Mouse (Mus musculus) liver, adult 2 months (tissue): Measurements from ENCODE around the gene Kcnn4.
A peak's percentile ranks its signal among the peaks of the same experiment; 100 is the strongest.

Experiments
- CTCF ChIP-seq: fragments of 200-500 bp; IDR thresholded peaks from 2 replicates; pipeline ENCODE4 v1.5.1; 2011; ENCODE audit warnings: low read depth, low read length, control low read depth
- POLR2A ChIP-seq: fragments of 200-500 bp; IDR thresholded peaks from 2 replicates; pipeline ENCODE4 v1.6.1; 2011; ENCODE audit warnings: low read length, control low read depth; ENCODE audit not compliant: insufficient read depth; ENCODE audit errors: extremely low read depth

DNA sequence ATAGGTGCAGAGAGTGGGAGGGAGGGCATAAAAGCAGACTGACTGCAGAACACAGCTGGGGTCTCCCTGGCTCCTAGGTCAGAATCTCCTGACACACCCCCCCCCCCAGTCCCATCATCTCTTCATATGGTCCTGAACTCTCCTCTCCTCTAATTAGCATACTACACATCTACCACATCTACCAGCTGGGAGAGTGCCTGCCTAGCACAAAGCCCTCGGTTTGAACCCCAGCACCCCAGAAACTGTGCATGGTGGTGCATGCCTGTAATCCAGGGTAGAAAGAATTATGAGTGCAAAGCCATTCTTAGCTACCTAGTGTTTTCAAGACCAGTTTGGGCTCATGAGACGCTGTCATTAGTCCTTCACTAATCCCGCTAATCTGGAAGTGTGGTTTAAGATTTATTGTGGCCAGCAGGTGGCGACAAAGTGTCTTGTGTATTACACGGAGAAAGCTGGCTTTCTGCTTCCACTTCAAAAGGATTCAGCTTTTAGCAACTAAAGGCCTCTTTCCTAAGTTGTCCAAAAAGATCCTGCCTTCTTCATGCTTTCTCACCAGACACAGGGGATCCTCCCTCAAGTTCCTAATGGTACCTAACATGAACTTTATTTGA is 34.3 kb upstream of the Kcnn4 start:
- TF ChIP-seq CTCF, result peak; percentile 25; the same call in 1 of the 2 replicates
- no peak for TF ChIP-seq POLR2A
